Mouse (Mus musculus): ENCODE measurements around the gene Dnmt1.
"Not testable (repeated sequence)": the region's sequence is repeated elsewhere in the genome, so short reads cannot be mapped to it uniquely, and the experiment has no call there.

The Dnmt1 gene

GRCm38 (mm10) chr9:20959430-20959938, at the start of gene Dnmt1:
Dnmt1 (minus strand) TSS chr9:20959888.
- no peak for DNase-seq (ENCODE audit: inconsistent ontology term)

GRCm38 (mm10) chr9:21008007-21008406, 48.3 kb upstream of the Dnmt1 start:
- DNase-seq (ENCODE audit: inconsistent ontology term): no peak

- DNase-seq (ENCODE audit: inconsistent ontology term): no peak
Observed at GRCm38 (mm10) chr9:21007313-21007952, 47.7 kb upstream of the Dnmt1 start.

DNA sequence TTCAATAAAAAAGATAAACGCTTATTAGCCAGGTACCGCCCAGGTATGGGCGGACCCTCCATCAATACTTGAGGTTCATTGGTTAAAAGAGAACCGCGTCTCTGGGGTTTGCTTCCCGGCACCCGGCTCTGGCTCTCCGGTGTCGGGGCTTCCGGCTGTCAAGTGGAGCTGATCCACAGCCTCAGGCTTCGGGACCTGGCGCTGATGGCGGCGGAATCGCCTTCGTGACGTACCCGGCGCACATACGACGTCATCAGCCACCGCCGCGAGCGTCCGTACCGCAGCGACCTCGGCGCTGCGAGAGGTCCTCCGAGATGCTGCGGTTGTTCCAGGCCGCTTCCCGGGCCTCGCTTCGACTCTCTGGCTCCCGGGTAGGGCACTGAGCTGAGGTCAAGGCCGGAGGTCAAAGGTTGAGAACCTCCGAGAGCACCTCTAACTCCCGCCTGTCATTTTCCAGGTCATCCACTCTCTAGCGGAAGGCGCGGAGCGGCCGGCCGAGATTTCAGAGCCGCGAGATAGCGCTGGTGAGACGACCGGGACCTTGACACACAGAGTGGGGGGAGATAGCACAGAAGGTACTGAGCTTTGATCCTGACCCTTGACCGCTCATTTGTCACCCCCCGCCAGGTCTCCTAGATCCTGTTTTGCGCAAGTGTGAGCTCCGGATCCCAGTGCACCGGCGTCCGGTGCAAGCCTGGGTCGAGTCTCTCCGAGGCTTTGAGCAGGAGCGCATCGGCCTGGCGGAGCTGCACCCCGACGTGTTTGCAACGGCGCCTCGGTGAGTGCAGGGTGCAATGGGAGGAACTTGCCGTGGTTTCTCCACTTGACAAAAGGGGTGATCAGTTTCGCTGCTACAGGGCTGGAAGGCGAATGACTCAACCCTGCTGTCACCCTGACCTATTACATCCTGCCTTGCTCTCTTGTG, 43.2 kb upstream of the Dnmt1 start, which contains the start of gene Mrpl4:
TSS of gene Mrpl4 (plus strand) at position 112 of the 925 bp plus-strand sequence.
- peak; percentile 86 for DNase-seq (ENCODE audit: inconsistent ontology term)

DNA sequence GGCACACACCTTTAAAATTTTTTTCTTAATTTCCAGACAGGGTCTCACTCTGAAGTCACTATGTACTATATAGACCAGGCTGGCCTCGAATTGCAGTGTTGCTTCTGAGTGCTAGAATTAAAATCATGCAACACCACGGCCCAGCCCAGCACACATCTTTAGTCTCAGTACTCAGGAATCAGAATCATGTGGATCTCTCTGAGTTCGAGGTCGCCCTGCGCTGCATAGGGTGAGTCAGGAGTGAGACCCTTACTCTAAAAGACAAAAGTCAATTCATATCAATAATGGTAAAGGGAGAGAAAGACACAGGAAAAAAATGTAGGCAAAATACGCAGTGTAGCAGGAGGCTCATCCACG, 42.6 kb upstream of the Dnmt1 start:
- no peak for DNase-seq (ENCODE audit: inconsistent ontology term)

DNA sequence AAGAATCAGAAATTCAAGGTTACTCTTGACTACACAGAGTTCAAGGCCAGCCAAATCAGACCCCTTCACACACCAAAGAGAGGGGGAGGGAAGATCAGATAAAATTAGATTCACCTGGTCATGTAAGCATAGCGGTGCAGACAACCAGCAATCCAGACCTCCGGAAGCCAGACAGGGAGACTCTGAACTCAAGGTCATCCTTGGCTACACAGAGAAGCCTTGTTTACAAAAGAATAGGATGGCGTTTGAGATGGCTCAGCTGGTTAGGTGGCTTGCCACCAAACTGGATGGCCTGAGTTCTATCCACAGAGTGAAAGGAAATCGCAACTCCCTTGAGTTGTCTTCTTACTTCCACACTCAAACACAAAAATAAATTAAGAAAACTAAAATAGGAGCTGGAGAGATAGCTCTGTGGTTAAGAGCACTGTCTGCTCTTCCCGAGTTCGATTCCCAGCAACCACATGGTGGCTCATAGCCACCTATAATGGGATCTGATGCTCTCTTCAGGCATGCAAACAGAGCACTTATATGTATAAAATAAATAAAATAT, 42.0 kb upstream of the Dnmt1 start:
- DNase-seq (ENCODE audit: inconsistent ontology term): no peak

DNA sequence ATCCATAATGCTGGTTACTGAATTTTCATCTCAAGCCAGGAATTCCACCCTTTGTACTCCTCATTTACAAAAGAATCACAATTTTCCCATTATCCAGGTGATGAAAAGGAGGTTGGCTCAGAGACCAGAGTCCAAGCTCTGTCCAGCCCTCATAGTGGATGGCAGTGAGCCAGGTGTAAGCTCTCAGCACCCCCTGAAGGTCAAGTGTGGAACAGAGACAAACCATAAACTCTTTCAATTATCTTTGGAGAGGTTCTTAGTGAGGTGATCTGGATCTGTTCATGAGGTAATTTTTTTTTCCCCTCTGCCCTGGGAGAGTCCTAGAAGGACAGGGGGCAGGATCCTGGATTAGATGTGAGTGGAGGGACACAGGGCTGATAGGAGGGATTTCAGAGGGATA, 41.1 kb upstream of the Dnmt1 start:
- peak; percentile 29 for DNase-seq (ENCODE audit: inconsistent ontology term)

DNA sequence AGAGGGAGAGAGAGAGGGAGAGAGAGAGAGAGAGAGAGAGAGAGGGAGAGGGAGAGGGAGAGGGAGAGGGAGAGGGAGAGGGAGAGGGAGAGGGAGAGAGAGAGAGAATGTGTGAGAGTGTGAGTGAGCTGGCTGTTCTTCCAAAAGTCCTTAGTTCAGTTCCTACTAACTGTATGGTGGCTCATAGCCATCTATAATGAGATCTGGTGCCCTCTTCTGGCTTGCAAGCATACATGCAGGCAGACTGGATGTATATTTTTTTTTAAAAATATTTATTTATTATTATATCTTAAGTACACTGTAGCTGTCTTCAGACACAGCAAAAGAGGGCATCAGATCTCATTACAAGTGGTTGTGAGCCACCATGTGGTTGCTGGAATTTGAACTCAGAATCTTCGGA, 38.6 kb upstream of the Dnmt1 start:
- DNase-seq (ENCODE audit: inconsistent ontology term): not testable (repeated sequence)

DNA sequence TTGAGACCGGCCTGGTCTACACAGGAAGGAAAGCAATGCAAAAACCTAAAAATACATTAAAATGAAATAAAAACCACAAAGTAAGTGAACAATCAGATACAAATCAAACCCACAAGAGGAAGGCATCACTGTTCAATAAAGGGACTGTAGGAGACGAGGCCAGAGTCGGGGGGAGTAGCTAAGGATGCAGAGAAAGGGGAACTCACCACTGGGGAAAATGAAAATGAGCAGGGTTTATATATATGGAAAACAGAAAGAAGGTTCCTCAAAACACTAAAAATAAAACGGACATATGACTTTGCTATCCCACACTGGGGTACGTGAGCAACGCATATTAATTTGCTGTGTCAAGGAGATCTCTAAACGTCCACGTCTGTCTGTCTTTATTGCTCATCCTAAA, 37.4 kb upstream of the Dnmt1 start:
- no peak for DNase-seq (ENCODE audit: inconsistent ontology term)

DNA sequence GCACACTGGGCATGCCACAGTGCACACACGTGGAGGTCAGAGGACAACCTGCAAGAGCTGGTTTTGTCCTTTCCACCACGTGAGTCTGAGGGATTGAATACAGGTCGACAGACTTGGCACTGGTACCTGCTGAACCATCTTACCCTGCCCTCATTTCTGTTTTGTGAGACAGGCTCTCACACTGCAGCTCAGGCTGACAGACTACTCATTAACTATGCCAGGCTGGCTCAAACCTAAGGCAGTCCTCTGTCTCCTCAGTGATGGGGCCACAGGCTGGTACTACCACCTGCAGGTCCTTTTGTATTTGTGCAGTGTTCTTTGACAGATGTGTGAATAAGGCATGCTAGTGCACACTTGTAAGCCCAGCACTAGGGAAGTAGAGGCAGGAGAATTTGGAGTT, 35.4 kb upstream of the Dnmt1 start:
- DNase-seq (ENCODE audit: inconsistent ontology term): no peak

- DNase-seq (ENCODE audit: inconsistent ontology term): no peak
Observed at GRCm38 (mm10) chr9:20993165-20993898, 33.6 kb upstream of the Dnmt1 start.

GRCm38 (mm10) chr9:20991587-20991986, 31.9 kb upstream of the Dnmt1 start:
- DNase-seq (ENCODE audit: inconsistent ontology term): no peak

GRCm38 (mm10) chr9:20990861-20991260, 31.2 kb upstream of the Dnmt1 start:
- DNase-seq (ENCODE audit: inconsistent ontology term): no peak

DNA sequence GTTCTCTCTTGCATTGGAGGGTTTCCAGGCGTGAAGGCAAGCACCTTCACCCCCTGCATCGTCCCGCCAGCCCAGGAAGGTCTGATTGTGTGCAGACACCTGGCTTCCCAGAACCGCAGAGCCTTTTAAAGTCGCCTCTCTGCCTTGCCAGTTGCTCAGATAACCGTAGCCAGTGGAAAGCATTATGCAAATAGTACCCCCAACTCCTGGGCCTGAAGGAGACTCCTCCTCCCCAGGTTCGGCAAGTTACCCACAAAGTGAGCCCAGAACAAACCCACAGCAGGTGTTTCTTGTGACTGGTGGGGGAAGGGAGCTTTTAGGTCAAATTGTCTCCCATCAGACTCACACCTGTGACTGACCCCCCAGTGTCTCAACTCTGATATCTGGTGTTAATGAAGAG, 28.3 kb upstream of the Dnmt1 start:
- no peak for DNase-seq (ENCODE audit: inconsistent ontology term)

DNA sequence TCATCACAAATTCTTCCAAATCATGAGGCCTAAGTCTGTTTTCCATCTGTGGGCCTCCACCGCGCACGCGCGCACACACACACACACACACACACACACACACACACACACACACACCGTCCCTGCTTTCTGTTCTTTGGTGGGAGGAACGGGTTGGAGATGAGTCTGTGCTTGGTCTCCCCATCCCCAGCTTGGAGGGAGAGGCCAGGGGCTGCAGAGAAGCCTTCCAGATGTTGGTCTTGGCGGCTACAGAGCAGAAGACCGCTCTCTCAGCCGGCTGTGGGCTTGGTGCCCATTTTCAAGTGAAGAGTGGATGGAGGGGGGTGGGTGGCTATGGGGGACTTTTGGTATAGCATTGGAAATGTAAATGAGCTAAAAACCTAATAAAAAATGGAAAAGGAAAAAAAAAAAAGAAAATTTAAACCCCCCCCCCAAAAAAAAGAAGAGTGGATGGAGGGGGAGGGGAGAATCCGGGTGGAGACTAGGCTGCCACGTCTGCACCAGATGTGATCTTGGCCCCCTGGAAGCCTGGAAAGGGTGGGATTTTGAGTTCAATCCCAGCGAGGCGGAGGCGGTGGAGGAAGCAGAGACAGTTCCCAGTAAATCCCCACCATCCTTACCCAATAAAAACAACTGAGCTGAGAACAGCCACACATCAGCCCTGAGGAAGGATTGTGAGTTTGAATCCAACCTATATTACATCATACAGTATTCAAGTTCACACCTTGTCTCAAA, 27.4 kb upstream of the Dnmt1 start:
- no peak for DNase-seq (ENCODE audit: inconsistent ontology term)

- no peak for DNase-seq (ENCODE audit: inconsistent ontology term)
Observed at GRCm38 (mm10) chr9:20983169-20983568, 23.5 kb upstream of the Dnmt1 start.

- no peak for DNase-seq (ENCODE audit: inconsistent ontology term)
Observed at GRCm38 (mm10) chr9:20982171-20982570, 22.5 kb upstream of the Dnmt1 start.

DNA sequence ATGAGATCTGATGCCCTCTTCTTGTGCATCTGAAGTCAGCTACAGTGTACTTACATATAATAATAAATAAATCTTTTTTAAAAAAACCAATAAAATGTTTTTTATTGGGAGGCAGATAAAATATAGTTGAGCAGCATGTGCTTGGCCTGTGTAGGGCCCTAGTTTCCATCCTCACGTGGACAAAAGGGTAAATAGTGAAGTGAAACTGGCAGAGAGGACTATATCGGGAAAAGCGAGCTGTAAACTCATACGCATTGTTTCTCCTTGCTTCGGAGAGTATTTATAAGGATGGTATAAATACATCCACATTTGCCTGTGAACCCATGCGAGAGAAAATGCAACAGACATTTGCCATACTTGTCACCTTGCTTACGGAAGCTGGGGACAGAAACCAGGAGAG, 20.1 kb upstream of the Dnmt1 start:
- DNase-seq (ENCODE audit: inconsistent ontology term): no peak

DNA sequence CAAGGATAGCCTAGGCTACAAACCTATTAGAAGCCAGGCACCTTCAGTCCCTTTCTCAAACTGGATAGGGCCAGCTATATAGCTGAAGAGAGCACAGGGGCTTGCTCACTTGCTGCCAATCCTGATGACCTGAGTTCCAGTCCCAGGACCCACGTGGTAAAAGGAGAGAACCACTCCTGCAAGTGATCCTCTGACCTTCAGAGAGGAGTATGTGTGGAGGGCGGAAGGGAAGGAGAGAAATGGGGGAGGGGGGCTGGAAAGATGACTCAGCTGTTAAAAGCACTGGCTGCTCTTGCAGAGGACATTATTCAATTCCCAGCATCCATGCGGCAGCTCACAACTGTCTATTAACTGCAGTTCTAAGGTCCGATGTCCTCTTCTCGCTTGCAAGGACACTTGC, 19.5 kb upstream of the Dnmt1 start:
- DNase-seq (ENCODE audit: inconsistent ontology term): no peak

GRCm38 (mm10) chr9:20978409-20979095, 18.9 kb upstream of the Dnmt1 start:
- DNase-seq (ENCODE audit: inconsistent ontology term): no peak
